Mouse (Mus musculus) neural tube, embryonic 13.5 days (tissue): ENCODE measurements around the gene Kdm4c. TPM values are rescaled to one million over a fixed set of nuclear protein-coding genes. Genes with fewer than 3 reads are reported as not detected.
"Not testable (repeated sequence)": the region's sequence is repeated elsewhere in the genome, so short reads cannot be mapped to it uniquely, and the experiment has no call there.

Experiments
- ATAC-seq: fragments of 200-750 bp; cut with Nextera tagmentation; 2 replicates; pipeline ENCODE4 v1.8.0; 2017; ENCODE audit warnings: low read depth, mild to moderate bottlenecking, moderate TSS enrichment, moderate library complexity
- H3K27ac ChIP-seq: fragments of 300-500 bp; sonication (generic); replicated peaks from 2 replicates; pipeline ENCODE4 v1.5.1; 2015; ENCODE audit warnings: moderate library complexity, mild to moderate bottlenecking, inconsistent platforms
- H3K27me3 ChIP-seq: fragments of 300-500 bp; sonication (generic); 2 replicates; pipeline ENCODE4 v1.6.1; 2015; ENCODE audit warnings: mild to moderate bottlenecking, inconsistent platforms
- H3K36me3 ChIP-seq: fragments of 300-500 bp; sonication (generic); 2 replicates; pipeline ENCODE4 v1.6.1; 2015; ENCODE audit warnings: mild to moderate bottlenecking, inconsistent platforms
- H3K4me1 ChIP-seq: fragments of 300-500 bp; sonication (generic); replicated peaks from 2 replicates; pipeline ENCODE4 v1.6.1; 2015; ENCODE audit warnings: inconsistent platforms
- H3K4me2 ChIP-seq: fragments of 300-500 bp; sonication (generic); 2 replicates; pipeline ENCODE4 v1.6.1; 2015; ENCODE audit warnings: inconsistent platforms, mild to moderate bottlenecking, moderate library complexity
- H3K4me3 ChIP-seq: fragments of 300-500 bp; sonication (generic); 2 replicates; pipeline ENCODE4 v1.5.1; 2015; ENCODE audit warnings: mild to moderate bottlenecking, inconsistent platforms
- H3K9ac ChIP-seq: fragments of 300-500 bp; sonication (generic); 2 replicates; pipeline ENCODE4 v1.6.1; 2015; ENCODE audit warnings: moderate library complexity, mild to moderate bottlenecking, inconsistent platforms
- H3K9me3 ChIP-seq: fragments of 300-500 bp; sonication (generic); 2 replicates; pipeline ENCODE4 v1.6.1; 2016; ENCODE audit warnings: inconsistent platforms
- WGBS: fragments of 180-500 bp; shearing (Covaris S2); methylation state at CpG from one replicate; pipeline ENCODE4 v1.1.7; 2015; 5-methylcytosine and 5-hydroxymethylcytosine counted together
- polyA plus RNA-seq: library from polyadenylated mRNA; unstranded; fragments of >200 nt; fragmentation: Nextera tagmentation; extraction: Ambion mirVana; gene quantifications from 2 replicates; pipeline ENCODE4 v1.2.1, GENCODE M21; 2015

The Kdm4c gene
- polyA plus RNA-seq, result 15.6 and 15.7 TPM in 2 replicates

- H3K36me3 ChIP-seq, result no peaks in the 10 kb centered on the region
- no peaks in the 10 kb centered on the region for H3K27me3 ChIP-seq
- 87% methylated on average over 1 of the region's 1 CpGs for WGBS
- H3K4me2 ChIP-seq, result no peak within 1 kb of the TSS
- no peak within 1 kb of the TSS for H3K4me3 ChIP-seq
- H3K9ac ChIP-seq, result no peak within 1 kb of the TSS
- no peak within 1 kb of the TSS for H3K27ac ChIP-seq
- ATAC-seq, result no peak
- no peaks in the 10 kb centered on the region for H3K9me3 ChIP-seq
- no peaks in the 10 kb centered on the region for H3K4me1 ChIP-seq
Measured at GRCm38 (mm10) chr4:74242176-74242575, at the start of gene Kdm4c. TSS of gene Kdm4c (plus strand) at chr4:74242497.

GRCm38 (mm10) chr4:74201281-74201811 lies 41.0 kb upstream of the Kdm4c start:
- H3K9ac ChIP-seq, result no peak overlapping the region
- ATAC-seq, result no peak
- no peaks in the 10 kb centered on the region for H3K4me1 ChIP-seq
- no peak overlapping the region for H3K4me2 ChIP-seq
- no peaks in the 10 kb centered on the region for H3K9me3 ChIP-seq
- H3K36me3 ChIP-seq, result no peaks in the 10 kb centered on the region
- H3K27me3 ChIP-seq, result no peaks in the 10 kb centered on the region
- H3K4me3 ChIP-seq, result no peak overlapping the region
- no peak overlapping the region for H3K27ac ChIP-seq

- not testable (repeated sequence) for H3K4me1 ChIP-seq, H3K4me3 ChIP-seq, H3K36me3 ChIP-seq, H3K27me3 ChIP-seq, ATAC-seq, H3K4me2 ChIP-seq, H3K9me3 ChIP-seq, H3K9ac ChIP-seq, H3K27ac ChIP-seq
- 86% methylated on average over 1 of the region's 1 CpGs for WGBS
Measured at GRCm38 (mm10) chr4:74221780-74222179, 20.5 kb upstream of the Kdm4c start.

GRCm38 (mm10) chr4:74222360-74222759 lies 19.9 kb upstream of the Kdm4c start:
- no peak overlapping the region for H3K4me2 ChIP-seq
- no peak overlapping the region for H3K27ac ChIP-seq
- H3K4me3 ChIP-seq, result no peak overlapping the region
- no peaks in the 10 kb centered on the region for H3K9me3 ChIP-seq
- H3K4me1 ChIP-seq, result no peaks in the 10 kb centered on the region
- H3K36me3 ChIP-seq, result no peaks in the 10 kb centered on the region
- WGBS, result 43% methylated on average over 3 of the region's 3 CpGs
- no peak overlapping the region for H3K9ac ChIP-seq
- no peak for ATAC-seq
- H3K27me3 ChIP-seq, result no peaks in the 10 kb centered on the region

GRCm38 (mm10) chr4:74224210-74224609 lies 18.1 kb upstream of the Kdm4c start:
- no peaks in the 10 kb centered on the region for H3K27me3 ChIP-seq
- ATAC-seq, result no peak
- H3K27ac ChIP-seq, result no peak overlapping the region
- no peaks in the 10 kb centered on the region for H3K9me3 ChIP-seq
- H3K9ac ChIP-seq, result no peak overlapping the region
- no peak overlapping the region for H3K4me3 ChIP-seq
- H3K4me2 ChIP-seq, result no peak overlapping the region
- H3K4me1 ChIP-seq, result no peaks in the 10 kb centered on the region
- 82% methylated on average over 2 of the region's 2 CpGs for WGBS
- H3K36me3 ChIP-seq, result no peaks in the 10 kb centered on the region

GRCm38 (mm10) chr4:74230994-74231393 lies 11.3 kb upstream of the Kdm4c start:
- Histone ChIP-seq H3K27me3 (no peaks in the 10 kb centered on the region), H3K4me3 (no peak overlapping the region), H3K9ac (no peak overlapping the region), H3K4me1 (no peaks in the 10 kb centered on the region), H3K9me3 (no peaks in the 10 kb centered on the region), H3K4me2 (no peak overlapping the region), H3K36me3 (no peaks in the 10 kb centered on the region), H3K27ac (no peak overlapping the region)
- 74% methylated on average over 4 of the region's 4 CpGs for WGBS
- 0 out of 2 replicates have a peak, but pooled peaks have one; percentile 17 for ATAC-seq

GRCm38 (mm10) chr4:74231405-74231804 lies 10.9 kb upstream of the Kdm4c start:
- H3K4me1 ChIP-seq, result no peaks in the 10 kb centered on the region
- no peaks in the 10 kb centered on the region for H3K9me3 ChIP-seq
- peak; percentile 42; the same call in 1 of the 2 replicates for ATAC-seq
- no peak overlapping the region for H3K4me3 ChIP-seq
- H3K4me2 ChIP-seq, result no peak overlapping the region
- H3K36me3 ChIP-seq, result no peaks in the 10 kb centered on the region
- H3K9ac ChIP-seq, result no peak overlapping the region
- no peaks in the 10 kb centered on the region for H3K27me3 ChIP-seq
- H3K27ac ChIP-seq, result no peak overlapping the region
- WGBS, result 74% methylated on average over 5 of the region's 5 CpGs

GRCm38 (mm10) chr4:74233534-74233933 lies 8.8 kb upstream of the Kdm4c start:
- Histone ChIP-seq H3K27ac (no peak overlapping the region), H3K36me3 (no peaks in the 10 kb centered on the region), H3K9me3 (no peaks in the 10 kb centered on the region), H3K4me1 (no peaks in the 10 kb centered on the region), H3K27me3 (no peaks in the 10 kb centered on the region), H3K4me2 (no peak overlapping the region), H3K4me3 (no peak overlapping the region), H3K9ac (no peak overlapping the region)
- ATAC-seq, result no peak
- WGBS, result 88% methylated on average over 3 of the region's 3 CpGs

GRCm38 (mm10) chr4:74251348-74252244 lies 9.3 kb downstream of the Kdm4c start:
- under 1% methylated on average over 67 of the region's 68 CpGs for WGBS
- Histone ChIP-seq H3K27ac (peak overlapping the region; percentile 93), H3K4me2 (peak overlapping the region; percentile 80), H3K9ac (peak overlapping the region; percentile 87), H3K4me3 (peak overlapping the region; percentile 70), H3K4me1 (peaks cover 28% of the 10 kb centered on the region), H3K36me3 (no peaks in the 10 kb centered on the region), H3K27me3 (no peaks in the 10 kb centered on the region), H3K9me3 (no peaks in the 10 kb centered on the region)
- ATAC-seq, result peak; percentile 98

GRCm38 (mm10) chr4:74252245-74253105 lies 10.2 kb downstream of the Kdm4c start:
- no peaks in the 10 kb centered on the region for H3K9me3 ChIP-seq
- H3K4me2 ChIP-seq, result peak overlapping the region; percentile 80
- no peaks in the 10 kb centered on the region for H3K36me3 ChIP-seq
- no peaks in the 10 kb centered on the region for H3K27me3 ChIP-seq
- H3K27ac ChIP-seq, result peak overlapping the region; percentile 93
- WGBS, result under 1% methylated on average over 46 of the region's 46 CpGs
- peak overlapping the region; percentile 70 for H3K4me3 ChIP-seq
- H3K9ac ChIP-seq, result peak overlapping the region; percentile 87
- peaks cover 28% of the 10 kb centered on the region for H3K4me1 ChIP-seq
- peak; percentile 63 for ATAC-seq

GRCm38 (mm10) chr4:74257882-74258281 lies 15.6 kb downstream of the Kdm4c start:
- Histone ChIP-seq H3K4me3 (no peak overlapping the region), H3K4me2 (no peak overlapping the region), H3K4me1 (peaks cover 25% of the 10 kb centered on the region), H3K27me3 (no peaks in the 10 kb centered on the region), H3K9me3 (no peaks in the 10 kb centered on the region), H3K36me3 (no peaks in the 10 kb centered on the region), H3K9ac (no peak overlapping the region), H3K27ac (no peak overlapping the region)
- WGBS, result 24% methylated on average over 5 of the region's 5 CpGs
- ATAC-seq, result no peak

GRCm38 (mm10) chr4:74258538-74258937 lies 16.2 kb downstream of the Kdm4c start:
- Histone ChIP-seq H3K27ac (no peak overlapping the region), H3K9ac (no peak overlapping the region), H3K9me3 (no peaks in the 10 kb centered on the region), H3K36me3 (0 out of 2 replicates have a peak, but pooled peaks cover under 1% of the 10 kb centered on the region), H3K4me2 (no peak overlapping the region), H3K4me1 (peaks cover 20% of the 10 kb centered on the region), H3K4me3 (no peak overlapping the region), H3K27me3 (no peaks in the 10 kb centered on the region)
- 16% methylated on average over 1 of the region's 1 CpGs for WGBS
- ATAC-seq, result no peak
